Mouse (Mus musculus) hindlimb bud, embryonic 11.5 days (tissue): ENCODE data around the gene Lkaaear1.

Experiments
- DNase-seq: peaks from one replicate; pipeline ENCODE4 v3.0.0-alpha.2; 2012; ENCODE audit warnings: low read depth, low spot score; ENCODE audit errors: extremely low spot score

The Lkaaear1 gene

GRCm38 (mm10) chr2:181684713-181685112 lies 13.5 kb downstream of the Lkaaear1 start:
- DNase-seq: no peak

- no peak for DNase-seq
Measured at GRCm38 (mm10) chr2:181683381-181683780, 14.9 kb downstream of the Lkaaear1 start.

GRCm38 (mm10) chr2:181681978-181682377 lies 16.3 kb downstream of the Lkaaear1 start:
- DNase-seq: no peak

GRCm38 (mm10) chr2:181680716-181681117 lies 17.5 kb downstream of the Lkaaear1 start:
- DNase-seq: no peak

- no peak for DNase-seq
Measured at GRCm38 (mm10) chr2:181679951-181680715, 18.1 kb downstream of the Lkaaear1 start, which contains the start of gene Tcea2. Tcea2 (plus strand) TSS chr2:181680310.

GRCm38 (mm10) chr2:181678780-181679179 lies 19.5 kb downstream of the Lkaaear1 start:
- peak; percentile 67 for DNase-seq

- no peak for DNase-seq
Measured at GRCm38 (mm10) chr2:181677755-181678098, 20.5 kb downstream of the Lkaaear1 start.

- no peak for DNase-seq
Measured at GRCm38 (mm10) chr2:181677096-181677754, 21.0 kb downstream of the Lkaaear1 start.

- no peak for DNase-seq
Measured at GRCm38 (mm10) chr2:181676424-181676823, 21.8 kb downstream of the Lkaaear1 start.

GRCm38 (mm10) chr2:181675454-181675853 lies 22.8 kb downstream of the Lkaaear1 start:
- no peak for DNase-seq

- DNase-seq: no peak
Measured at GRCm38 (mm10) chr2:181674934-181675333, 23.3 kb downstream of the Lkaaear1 start.

- no peak for DNase-seq
Measured at GRCm38 (mm10) chr2:181673501-181673900, 24.7 kb downstream of the Lkaaear1 start.

GRCm38 (mm10) chr2:181671984-181672383 lies 26.3 kb downstream of the Lkaaear1 start:
- no peak for DNase-seq

GRCm38 (mm10) chr2:181671326-181671725 lies 26.9 kb downstream of the Lkaaear1 start, which contains the start of gene Sox18:
Sox18 (minus strand) TSS chr2:181671640.
- no peak for DNase-seq

- no peak for DNase-seq
Measured at GRCm38 (mm10) chr2:181670913-181671311, 27.3 kb downstream of the Lkaaear1 start.

- no peak for DNase-seq
Measured at GRCm38 (mm10) chr2:181670285-181670912, 27.8 kb downstream of the Lkaaear1 start.

GRCm38 (mm10) chr2:181663298-181663630 lies 35.0 kb downstream of the Lkaaear1 start:
- no peak for DNase-seq

GRCm38 (mm10) chr2:181662620-181663297 lies 35.5 kb downstream of the Lkaaear1 start:
- no peak for DNase-seq

- DNase-seq: no peak
Measured at GRCm38 (mm10) chr2:181659609-181660055, 38.6 kb downstream of the Lkaaear1 start.

- DNase-seq: no peak
Measured at GRCm38 (mm10) chr2:181658930-181659555, 39.2 kb downstream of the Lkaaear1 start.

- no peak for DNase-seq
Measured at GRCm38 (mm10) chr2:181658528-181658927, 39.7 kb downstream of the Lkaaear1 start.
